Mouse (Mus musculus): ENCODE data around the gene Upk3b. TPM values are rescaled to one million over a fixed set of nuclear protein-coding genes. Genes with fewer than 3 reads are reported as not detected.

The Upk3b gene
- polyA plus RNA-seq, 1 experiment from 2014 or later: not detected

DNA sequence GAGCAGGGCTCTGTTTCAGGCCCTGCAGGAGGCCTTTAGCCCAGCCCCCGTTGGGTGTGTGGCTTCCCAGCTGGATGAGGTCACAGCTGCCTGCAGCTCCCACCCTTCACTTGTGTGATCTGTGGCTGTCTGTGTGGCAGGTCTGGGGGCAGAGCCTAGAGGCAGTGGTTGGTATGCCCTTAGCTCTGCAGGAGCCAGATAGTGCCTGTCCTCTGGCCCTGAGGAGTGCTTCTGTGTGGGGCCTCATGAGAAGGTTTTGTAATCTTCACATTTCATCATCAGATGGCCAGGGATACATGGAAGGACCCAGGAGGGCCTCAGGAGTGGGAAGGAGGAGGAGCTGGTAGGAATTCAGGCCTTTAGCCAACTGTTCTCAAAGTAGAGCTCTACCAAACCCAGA, 18.4 kb upstream of the Upk3b start:
- WGBS: 56% methylated on average over 1 of the region's 1 CpGs
- no peaks in the 10 kb centered on the region for H3K9me3 ChIP-seq (ENCODE audit: control insufficient read depth, low read length)
- H3K9ac ChIP-seq (ENCODE audit: low read length): no peak overlapping the region
- H3K36me3 ChIP-seq (ENCODE audit: control insufficient read depth, insufficient read depth, low read length): no peaks in the 10 kb centered on the region
- H3K4me2 ChIP-seq (ENCODE audit: low read depth, low read length, severe bottlenecking): no peak overlapping the region
- ATAC-seq (replicated peaks; ENCODE audit: low FRiP score): no peak
- no peak overlapping the region for H3K27ac ChIP-seq (ENCODE audit: low read depth, low read length)
- H3K4me1 ChIP-seq (replicated peaks; ENCODE audit: control insufficient read depth, insufficient read depth, low read length): no peaks in the 10 kb centered on the region
- H3K4me3 ChIP-seq (ENCODE audit: low read depth, low read length): no peak overlapping the region
- no peaks in the 10 kb centered on the region for H3K27me3 ChIP-seq (ENCODE audit: control insufficient read depth, insufficient read depth, low read length)
- no peak for DNase-seq (ENCODE audit: low spot score)

DNA sequence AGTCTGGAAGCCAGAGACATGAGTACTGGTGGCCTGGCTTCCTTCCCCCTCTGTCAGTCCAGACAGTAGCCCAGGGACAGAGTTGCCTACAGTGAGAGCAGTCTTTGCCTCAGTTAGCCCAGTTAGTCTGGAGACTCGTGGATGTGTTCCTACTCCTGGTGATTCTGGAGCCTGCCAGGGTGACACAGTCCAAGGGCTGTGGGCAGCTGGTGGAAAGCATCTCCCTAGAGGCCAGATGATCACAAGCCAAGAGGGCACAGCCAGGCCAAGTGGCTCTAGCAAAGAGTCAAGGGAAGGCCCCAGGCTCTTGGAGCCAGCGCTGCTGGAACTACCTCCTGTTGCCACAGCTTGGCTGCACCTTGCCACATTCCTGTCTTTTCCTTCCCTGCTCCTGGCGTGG, 12.6 kb upstream of the Upk3b start:
- no peaks in the 10 kb centered on the region for H3K9me3 ChIP-seq (ENCODE audit: control insufficient read depth, low read length)
- H3K4me3 ChIP-seq (ENCODE audit: low read depth, low read length): no peak overlapping the region
- no peak overlapping the region for H3K4me2 ChIP-seq (ENCODE audit: low read depth, low read length, severe bottlenecking)
- H3K9ac ChIP-seq (ENCODE audit: low read length): no peak overlapping the region
- H3K36me3 ChIP-seq (ENCODE audit: control insufficient read depth, insufficient read depth, low read length): no peaks in the 10 kb centered on the region; the same call in 1 of the 2 replicates
- ATAC-seq (replicated peaks; ENCODE audit: low FRiP score): no peak
- DNase-seq (ENCODE audit: low spot score): no peak
- no peak overlapping the region for H3K27ac ChIP-seq (ENCODE audit: low read depth, low read length)
- no peaks in the 10 kb centered on the region for H3K27me3 ChIP-seq (ENCODE audit: control insufficient read depth, insufficient read depth, low read length)
- no peaks in the 10 kb centered on the region for H3K4me1 ChIP-seq (replicated peaks; ENCODE audit: control insufficient read depth, insufficient read depth, low read length)
- WGBS: 93% methylated on average over 3 of the region's 3 CpGs

DNA sequence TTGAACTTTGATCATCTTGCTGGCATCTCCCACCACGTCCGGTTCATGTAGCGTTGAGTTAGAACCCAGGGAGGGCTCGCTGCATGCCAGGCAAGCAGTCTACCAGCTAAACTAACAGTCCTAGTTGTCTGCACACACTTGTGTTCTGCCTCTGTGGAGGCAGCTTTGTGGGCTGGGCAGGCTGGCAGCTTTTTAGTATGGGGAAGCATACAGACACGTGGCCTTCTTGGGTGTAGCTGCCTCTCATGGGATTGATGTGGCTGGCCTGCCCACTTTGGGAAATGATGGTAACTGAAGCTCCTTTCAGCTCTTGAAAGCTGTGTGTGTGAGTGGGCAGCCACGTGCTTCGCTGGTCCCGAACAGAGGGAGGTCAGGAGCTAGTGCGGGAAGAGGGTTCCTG, 11.4 kb upstream of the Upk3b start:
- Histone ChIP-seq H3K4me3 (ENCODE audit: low read depth, low read length) (no peak overlapping the region), H3K27ac (ENCODE audit: low read depth, low read length) (no peak overlapping the region), H3K36me3 (ENCODE audit: control insufficient read depth, insufficient read depth, low read length) (no peaks in the 10 kb centered on the region; the same call in 1 of the 2 replicates), H3K9ac (ENCODE audit: low read length) (no peak overlapping the region), H3K27me3 (ENCODE audit: control insufficient read depth, insufficient read depth, low read length) (no peaks in the 10 kb centered on the region), H3K4me2 (ENCODE audit: low read depth, low read length, severe bottlenecking) (no peak overlapping the region), H3K4me1 (replicated peaks; ENCODE audit: control insufficient read depth, insufficient read depth, low read length) (no peaks in the 10 kb centered on the region), H3K9me3 (ENCODE audit: control insufficient read depth, low read length) (no peaks in the 10 kb centered on the region)
- ATAC-seq (replicated peaks; ENCODE audit: low FRiP score) (no peak), DNase-seq (ENCODE audit: low spot score) (no peak)
- 83% methylated on average over 9 of the region's 9 CpGs for WGBS

GRCm38 (mm10) chr5:136027612-136028311, 10.5 kb upstream of the Upk3b start:
- Histone ChIP-seq H3K36me3 (ENCODE audit: control insufficient read depth, insufficient read depth, low read length) (no peaks in the 10 kb centered on the region; the same call in 1 of the 2 replicates), H3K9me3 (ENCODE audit: control insufficient read depth, low read length) (no peaks in the 10 kb centered on the region)

GRCm38 (mm10) chr5:136034868-136035267, 3.4 kb upstream of the Upk3b start:
- Histone ChIP-seq H3K9ac (ENCODE audit: low read length) (no peak overlapping the region), H3K36me3 (ENCODE audit: control insufficient read depth, insufficient read depth, low read length) (no peaks in the 10 kb centered on the region; the same call in 1 of the 2 replicates), H3K27me3 (ENCODE audit: control insufficient read depth, insufficient read depth, low read length) (no peaks in the 10 kb centered on the region), H3K9me3 (ENCODE audit: control insufficient read depth, low read length) (no peaks in the 10 kb centered on the region), H3K4me3 (ENCODE audit: low read depth, low read length) (no peak overlapping the region), H3K4me2 (ENCODE audit: low read depth, low read length, severe bottlenecking) (no peak overlapping the region), H3K4me1 (replicated peaks; ENCODE audit: control insufficient read depth, insufficient read depth, low read length) (no peaks in the 10 kb centered on the region), H3K27ac (ENCODE audit: low read depth, low read length) (no peak overlapping the region)
- 87% methylated on average over 4 of the region's 4 CpGs for WGBS
- DNase-seq (ENCODE audit: low spot score) (no peak), ATAC-seq (replicated peaks; ENCODE audit: low FRiP score) (no peak)

More at GRCm38 (mm10) chr5:136027612-136028311, 10.5 kb upstream of the Upk3b start:
- H3K4me1 ChIP-seq (replicated peaks; ENCODE audit: control insufficient read depth, insufficient read depth, low read length): no peaks in the 10 kb centered on the region
- ATAC-seq (replicated peaks; ENCODE audit: low FRiP score) (no peak), DNase-seq (ENCODE audit: low spot score) (no peak)
- H3K4me2 ChIP-seq (ENCODE audit: low read depth, low read length, severe bottlenecking): no peak overlapping the region
- H3K27ac ChIP-seq (ENCODE audit: low read depth, low read length): no peak overlapping the region
- no peaks in the 10 kb centered on the region for H3K27me3 ChIP-seq (ENCODE audit: control insufficient read depth, insufficient read depth, low read length)
- WGBS: 86% methylated on average over 11 of the region's 11 CpGs
- no peak overlapping the region for H3K9ac ChIP-seq (ENCODE audit: low read length)
- no peak overlapping the region for H3K4me3 ChIP-seq (ENCODE audit: low read depth, low read length)

- ATAC-seq (replicated peaks; ENCODE audit: low FRiP score) (no peak), DNase-seq (ENCODE audit: low spot score) (no peak)
- Histone ChIP-seq H3K27me3 (ENCODE audit: control insufficient read depth, insufficient read depth, low read length) (no peaks in the 10 kb centered on the region), H3K4me1 (replicated peaks; ENCODE audit: control insufficient read depth, insufficient read depth, low read length) (no peaks in the 10 kb centered on the region), H3K36me3 (ENCODE audit: control insufficient read depth, insufficient read depth, low read length) (no peaks in the 10 kb centered on the region; the same call in 1 of the 2 replicates), H3K4me2 (ENCODE audit: low read depth, low read length, severe bottlenecking) (no peak overlapping the region), H3K27ac (ENCODE audit: low read depth, low read length) (no peak overlapping the region), H3K4me3 (ENCODE audit: low read depth, low read length) (no peak overlapping the region), H3K9ac (ENCODE audit: low read length) (no peak overlapping the region), H3K9me3 (ENCODE audit: control insufficient read depth, low read length) (no peaks in the 10 kb centered on the region)
- 89% methylated on average over 1 of the region's 1 CpGs for WGBS
Observed at GRCm38 (mm10) chr5:136035285-136035684, 3.0 kb upstream of the Upk3b start.

GRCm38 (mm10) chr5:136036667-136037066, 1.6 kb upstream of the Upk3b start:
- Histone ChIP-seq H3K9me3 (ENCODE audit: control insufficient read depth, low read length) (no peaks in the 10 kb centered on the region), H3K36me3 (ENCODE audit: control insufficient read depth, insufficient read depth, low read length) (no peaks in the 10 kb centered on the region; the same call in 1 of the 2 replicates), H3K4me1 (replicated peaks; ENCODE audit: control insufficient read depth, insufficient read depth, low read length) (no peaks in the 10 kb centered on the region), H3K4me2 (ENCODE audit: low read depth, low read length, severe bottlenecking) (no peak overlapping the region), H3K4me3 (ENCODE audit: low read depth, low read length) (no peak overlapping the region), H3K27ac (ENCODE audit: low read depth, low read length) (no peak overlapping the region), H3K27me3 (ENCODE audit: control insufficient read depth, insufficient read depth, low read length) (no peaks in the 10 kb centered on the region), H3K9ac (ENCODE audit: low read length) (no peak overlapping the region)
- 73% methylated on average over 1 of the region's 1 CpGs for WGBS
- no peak for ATAC-seq (replicated peaks; ENCODE audit: low FRiP score)
- DNase-seq (ENCODE audit: low spot score): no peak

- Histone ChIP-seq H3K4me2 (ENCODE audit: low read depth, low read length, severe bottlenecking) (peak overlapping the region; percentile 27; the same call in 1 of the 2 replicates), H3K36me3 (ENCODE audit: control insufficient read depth, insufficient read depth, low read length) (no peaks in the 10 kb centered on the region), H3K4me3 (ENCODE audit: low read depth, low read length) (no peak overlapping the region), H3K9me3 (ENCODE audit: control insufficient read depth, low read length) (no peaks in the 10 kb centered on the region), H3K4me1 (replicated peaks; ENCODE audit: control insufficient read depth, insufficient read depth, low read length) (no peaks in the 10 kb centered on the region), H3K9ac (ENCODE audit: low read length) (no peak overlapping the region; the same call in 1 of the 2 replicates), H3K27ac (ENCODE audit: low read depth, low read length) (no peak overlapping the region), H3K27me3 (ENCODE audit: control insufficient read depth, insufficient read depth, low read length) (no peaks in the 10 kb centered on the region)
- ATAC-seq (replicated peaks; ENCODE audit: low FRiP score): no peak; the same call in 1 of the 2 replicates
- WGBS: 50% methylated on average over 5 of the region's 5 CpGs
- DNase-seq (ENCODE audit: low spot score): no peak
Observed at GRCm38 (mm10) chr5:136040210-136040609, 1.9 kb downstream of the Upk3b start.

DNA sequence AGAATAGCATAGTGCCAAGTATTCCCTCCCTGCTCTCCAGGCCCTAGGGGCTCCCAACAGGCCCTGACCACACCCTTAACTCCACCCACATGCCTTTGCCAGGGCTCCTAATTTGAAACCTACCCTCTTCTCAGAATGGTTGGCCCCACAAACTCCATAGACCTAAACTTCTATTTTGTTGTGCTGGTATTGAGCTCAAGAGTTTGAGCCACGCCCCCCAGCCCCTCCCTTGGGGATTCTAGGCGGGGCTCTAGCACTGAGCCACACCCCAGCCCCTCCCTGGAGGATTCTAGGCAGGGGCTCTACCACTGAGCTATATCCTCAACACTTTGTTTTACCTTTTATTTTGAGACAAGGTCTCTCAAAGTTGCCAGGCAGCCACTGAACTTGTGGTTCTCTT, 3.0 kb downstream of the Upk3b start:
- Histone ChIP-seq H3K27me3 (ENCODE audit: control insufficient read depth, insufficient read depth, low read length) (no peaks in the 10 kb centered on the region), H3K4me3 (ENCODE audit: low read depth, low read length) (no peak overlapping the region), H3K36me3 (ENCODE audit: control insufficient read depth, insufficient read depth, low read length) (no peaks in the 10 kb centered on the region), H3K4me2 (ENCODE audit: low read depth, low read length, severe bottlenecking) (no peak overlapping the region), H3K4me1 (replicated peaks; ENCODE audit: control insufficient read depth, insufficient read depth, low read length) (no peaks in the 10 kb centered on the region), H3K9ac (ENCODE audit: low read length) (no peak overlapping the region), H3K27ac (ENCODE audit: low read depth, low read length) (no peak overlapping the region), H3K9me3 (ENCODE audit: control insufficient read depth, low read length) (no peaks in the 10 kb centered on the region)
- ATAC-seq (replicated peaks; ENCODE audit: low FRiP score) (no peak), DNase-seq (ENCODE audit: low spot score) (no peak)
- 34% methylated on average over 2 of the region's 2 CpGs for WGBS

Data from forebrain, embryonic 11.5 days (tissue).